Mouse (Mus musculus): ENCODE data around the gene Ndufb6. TPM values are rescaled to one million over a fixed set of nuclear protein-coding genes. Genes with fewer than 3 reads are reported as not detected.

The Ndufb6 gene
- total RNA-seq, 1 experiment = 270 TPM

DNA sequence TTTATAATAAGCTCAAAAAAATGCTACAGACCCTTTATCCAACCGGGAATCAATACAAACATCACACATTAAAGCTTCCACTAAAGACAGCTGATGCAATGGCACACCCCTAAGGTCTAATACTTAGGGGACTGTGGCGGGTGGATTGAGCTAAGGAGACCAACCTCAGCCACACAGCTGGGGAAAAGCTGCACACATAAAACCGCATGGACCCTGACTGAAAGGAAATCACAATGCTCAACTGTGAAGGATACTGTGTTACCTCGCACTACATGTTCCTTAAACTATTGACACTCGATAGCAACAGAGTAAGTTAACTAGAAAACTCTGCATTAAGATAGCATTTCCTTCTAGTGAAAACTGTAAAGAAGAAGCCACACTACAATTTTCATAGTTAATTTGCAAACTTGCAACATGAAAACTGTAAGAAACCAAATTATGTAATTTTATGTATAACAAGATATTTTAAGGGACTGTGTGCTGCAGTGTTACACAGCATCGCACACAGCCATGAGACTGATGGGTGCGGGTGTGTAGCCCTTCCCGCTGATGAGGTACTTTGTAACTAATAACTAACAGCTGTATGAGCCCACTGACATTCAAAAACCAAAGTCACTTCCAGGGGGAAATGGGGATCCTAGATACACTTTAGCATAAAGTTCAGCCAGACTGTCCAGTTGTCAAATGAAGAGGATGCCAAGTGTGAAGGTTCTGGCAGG is 24.7 kb downstream of the Ndufb6 start:
- in situ Hi-C loops (cut with MboI; ENCODE audit: low sequenced_read_pairs in 2 of 2, unreplicated experiment in 2 of 2) = no loop called here
- Histone ChIP-seq H3K27ac (ENCODE audit: insufficient read depth, low read depth, low read length, poor library complexity, severe bottlenecking) (no peak overlapping the region), H3K9me3 (ENCODE audit: control insufficient read depth, insufficient read depth, low read depth, low read length) (no peaks in the 10 kb centered on the region), H3K4me1 (ENCODE audit: control insufficient read depth in 2 of 2, insufficient read depth in 2 of 2, low read length in 2 of 2, poor library complexity in 1 of 2) (peaks cover 1 to 2% of the 10 kb centered on the region in 2 experiments; a peak in 1 of 4 replicates), H3K4me3 (ENCODE audit: insufficient read depth in 1 of 2, low read depth in 1 of 2, low read length in 2 of 2, poor library complexity in 1 of 2, severe bottlenecking in 1 of 2) (no peak overlapping the region), H3K9ac (ENCODE audit: insufficient read depth, low read depth, low read length, poor library complexity, severe bottlenecking) (no peak overlapping the region), H3K36me3 (ENCODE audit: control insufficient read depth, insufficient read depth, low read length, poor library complexity, severe bottlenecking) (peaks cover 5% of the 10 kb centered on the region; the same call in 1 of the 2 replicates)
- TF ChIP-seq ZC3H11A (IDR thresholded peaks at IDR 0.05; ENCODE audit: borderline replicate concordance, low read depth, low read length) = no peak
- TF ChIP-seq MAFK (IDR thresholded peaks at IDR 0.05; ENCODE audit: insufficient read depth, low read depth, low read length) = no peak
- TF ChIP-seq HCFC1 (IDR thresholded peaks at IDR 0.05; ENCODE audit: borderline replicate concordance, insufficient read depth, low read length) = no peak
- no peak for TF ChIP-seq CHD2 (IDR thresholded peaks at IDR 0.05; ENCODE audit: low read depth, low read length)
- TF ChIP-seq ZNF384 (IDR thresholded peaks at IDR 0.05; ENCODE audit: low read depth, low read length) = no peak
- DNase-seq (ENCODE audit: low read depth, low spot score) = no peak

DNA sequence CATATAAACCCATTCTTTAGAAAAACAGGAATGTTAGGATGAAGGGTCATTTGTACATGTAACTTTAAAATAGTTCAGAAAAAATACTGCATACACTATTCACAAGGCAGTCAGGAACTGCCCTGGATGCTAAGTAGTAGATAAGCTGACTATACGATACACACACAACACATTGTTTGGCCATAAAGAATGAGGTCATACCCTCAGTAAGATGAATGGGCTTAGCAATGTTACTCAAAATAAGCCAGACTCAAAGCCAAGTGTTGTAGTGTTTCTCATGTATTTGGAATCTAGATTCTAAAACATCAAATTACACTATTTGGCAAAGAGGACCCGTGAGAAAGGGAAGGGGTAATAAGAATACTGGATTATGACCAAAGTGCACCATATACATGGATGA is 25.5 kb downstream of the Ndufb6 start:
- in situ Hi-C loops (cut with MboI; ENCODE audit: low sequenced_read_pairs in 2 of 2, unreplicated experiment in 2 of 2) = no loop called here
- Histone ChIP-seq H3K36me3 (ENCODE audit: control insufficient read depth, insufficient read depth, low read length, poor library complexity, severe bottlenecking) (0 out of 2 replicates have a peak, but pooled peaks cover 1% of the 10 kb centered on the region), H3K4me1 (ENCODE audit: control insufficient read depth in 2 of 2, insufficient read depth in 2 of 2, low read length in 2 of 2, poor library complexity in 1 of 2) (peaks cover 1 to 2% of the 10 kb centered on the region in 2 experiments; a peak in 1 of 4 replicates), H3K9me3 (ENCODE audit: control insufficient read depth, insufficient read depth, low read depth, low read length) (no peaks in the 10 kb centered on the region), H3K4me3 (ENCODE audit: insufficient read depth in 1 of 2, low read depth in 1 of 2, low read length in 2 of 2, poor library complexity in 1 of 2, severe bottlenecking in 1 of 2) (no peak overlapping the region), H3K27ac (ENCODE audit: insufficient read depth, low read depth, low read length, poor library complexity, severe bottlenecking) (no peak overlapping the region), H3K9ac (ENCODE audit: insufficient read depth, low read depth, low read length, poor library complexity, severe bottlenecking) (no peak overlapping the region)
- no peak for DNase-seq (ENCODE audit: low read depth, low spot score)
- TF ChIP-seq CHD2 (IDR thresholded peaks at IDR 0.05; ENCODE audit: low read depth, low read length) (no peak), ZNF384 (IDR thresholded peaks at IDR 0.05; ENCODE audit: low read depth, low read length) (no peak), MAFK (IDR thresholded peaks at IDR 0.05; ENCODE audit: insufficient read depth, low read depth, low read length) (no peak), ZC3H11A (IDR thresholded peaks at IDR 0.05; ENCODE audit: borderline replicate concordance, low read depth, low read length) (no peak), HCFC1 (IDR thresholded peaks at IDR 0.05; ENCODE audit: borderline replicate concordance, insufficient read depth, low read length) (no peak)

DNA sequence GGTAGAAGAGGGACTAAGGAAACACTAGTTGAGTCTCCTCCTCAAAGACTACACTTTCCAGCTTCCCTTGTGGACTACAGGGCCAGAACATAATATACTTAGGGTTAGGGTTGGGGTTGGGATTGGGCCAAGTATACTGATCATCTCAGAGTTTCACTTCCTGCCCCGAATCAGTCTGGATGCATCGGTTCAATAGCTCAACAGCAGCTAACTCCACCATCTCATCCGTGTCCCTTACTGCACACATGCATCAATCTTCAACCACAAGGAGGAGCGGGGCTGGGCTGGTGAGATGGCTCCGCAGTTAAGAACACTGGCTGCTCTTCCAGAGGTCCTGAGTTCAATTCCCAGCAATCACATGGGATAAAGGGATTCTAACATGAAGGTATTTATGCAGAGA is 28.2 kb downstream of the Ndufb6 start:
- no peak for DNase-seq (ENCODE audit: low read depth, low spot score)
- Histone ChIP-seq H3K9me3 (ENCODE audit: control insufficient read depth, insufficient read depth, low read depth, low read length) (no peaks in the 10 kb centered on the region), H3K36me3 (ENCODE audit: control insufficient read depth, insufficient read depth, low read length, poor library complexity, severe bottlenecking) (0 out of 2 replicates have a peak, but pooled peaks cover 1% of the 10 kb centered on the region), H3K9ac (ENCODE audit: insufficient read depth, low read depth, low read length, poor library complexity, severe bottlenecking) (no peak overlapping the region), H3K27ac (ENCODE audit: insufficient read depth, low read depth, low read length, poor library complexity, severe bottlenecking) (no peak overlapping the region), H3K4me3 (ENCODE audit: insufficient read depth in 1 of 2, low read depth in 1 of 2, low read length in 2 of 2, poor library complexity in 1 of 2, severe bottlenecking in 1 of 2) (no peak overlapping the region), H3K4me1 (ENCODE audit: control insufficient read depth in 2 of 2, insufficient read depth in 2 of 2, low read length in 2 of 2, poor library complexity in 1 of 2) (peaks cover 1 to 2% of the 10 kb centered on the region in 2 experiments; a peak in 1 of 4 replicates)
- in situ Hi-C loops (cut with MboI; ENCODE audit: low sequenced_read_pairs in 2 of 2, unreplicated experiment in 2 of 2) = no loop called here
- TF ChIP-seq ZC3H11A (IDR thresholded peaks at IDR 0.05; ENCODE audit: borderline replicate concordance, low read depth, low read length) = no peak
- no peak for TF ChIP-seq ZNF384 (IDR thresholded peaks at IDR 0.05; ENCODE audit: low read depth, low read length)
- TF ChIP-seq HCFC1 (IDR thresholded peaks at IDR 0.05; ENCODE audit: borderline replicate concordance, insufficient read depth, low read length) = no peak

DNA sequence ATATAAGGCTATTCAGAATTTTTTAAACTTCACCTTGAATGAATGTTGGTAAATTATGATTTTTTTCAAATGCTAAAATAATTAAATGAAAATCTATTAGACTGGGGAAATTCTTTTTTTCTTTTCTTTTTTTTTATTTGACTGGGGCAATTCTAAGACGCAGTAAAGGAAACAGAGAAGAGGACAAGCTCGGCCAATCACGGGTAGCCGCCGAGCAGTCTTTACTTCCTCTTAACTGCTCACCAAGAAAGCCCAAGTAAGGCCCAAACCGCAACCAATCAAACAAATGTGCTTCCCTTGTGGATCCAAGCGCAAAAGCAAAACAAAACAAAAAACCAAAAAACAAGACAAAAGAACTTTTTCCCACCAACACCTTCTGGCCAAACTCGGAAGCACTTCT is 35.2 kb downstream of the Ndufb6 start:
- Histone ChIP-seq H3K9ac (ENCODE audit: insufficient read depth, low read depth, low read length, poor library complexity, severe bottlenecking) (no peak overlapping the region), H3K9me3 (ENCODE audit: control insufficient read depth, insufficient read depth, low read depth, low read length) (no peaks in the 10 kb centered on the region), H3K4me1 (ENCODE audit: control insufficient read depth in 2 of 2, insufficient read depth in 2 of 2, low read length in 2 of 2, poor library complexity in 1 of 2) (peaks cover 2 to 10% of the 10 kb centered on the region in 2 experiments; a peak in 2 of 4 replicates), H3K27ac (ENCODE audit: insufficient read depth, low read depth, low read length, poor library complexity, severe bottlenecking) (no peak overlapping the region), H3K36me3 (ENCODE audit: control insufficient read depth, insufficient read depth, low read length, poor library complexity, severe bottlenecking) (no peaks in the 10 kb centered on the region), H3K4me3 (ENCODE audit: insufficient read depth in 1 of 2, low read depth in 1 of 2, low read length in 2 of 2, poor library complexity in 1 of 2, severe bottlenecking in 1 of 2) (no peak overlapping the region)
- TF ChIP-seq ZNF384 (IDR thresholded peaks at IDR 0.05; ENCODE audit: low read depth, low read length) (no peak), ZC3H11A (IDR thresholded peaks at IDR 0.05; ENCODE audit: borderline replicate concordance, low read depth, low read length) (no peak), CHD2 (IDR thresholded peaks at IDR 0.05; ENCODE audit: low read depth, low read length) (no peak), MAFK (IDR thresholded peaks at IDR 0.05; ENCODE audit: insufficient read depth, low read depth, low read length) (no peak), HCFC1 (IDR thresholded peaks at IDR 0.05; ENCODE audit: borderline replicate concordance, insufficient read depth, low read length) (no peak)
- in situ Hi-C loops (cut with MboI; ENCODE audit: low sequenced_read_pairs in 2 of 2, unreplicated experiment in 2 of 2) = no loop called here
- DNase-seq (ENCODE audit: low read depth, low spot score) = no peak

Data from ES-E14 (cell line).